Mouse (Mus musculus) liver, adult 2 months (tissue): ENCODE results near the gene Gm49673.
"Not testable (repeated sequence)": the region's sequence is repeated elsewhere in the genome, so short reads cannot be mapped to it uniquely, and the experiment has no call there.

ENCODE experiments used
- CTCF ChIP-seq: fragments of 200-500 bp; IDR thresholded peaks from 2 replicates; pipeline ENCODE4 v1.5.1; 2011; ENCODE audit warnings: low read depth, low read length, control low read depth
- POLR2A ChIP-seq: fragments of 200-500 bp; IDR thresholded peaks from 2 replicates; pipeline ENCODE4 v1.6.1; 2011; ENCODE audit warnings: low read length, control low read depth; ENCODE audit not compliant: insufficient read depth; ENCODE audit errors: extremely low read depth

- not testable (repeated sequence) for TF ChIP-seq CTCF, POLR2A
Observed at GRCm38 (mm10) chr17:8041197-8041596, 106.4 kb downstream of the Gm49673 start.
